Mouse (Mus musculus): ENCODE measurements at regions not wholly inside any gene's neighbourhood (a gene's known extent, or its start where the extent isn't known, plus 50 kb on each side); places are given as distances from the start of the nearest gene placed in this dataset. TPM values are rescaled to one million over a fixed set of nuclear protein-coding genes. Genes with fewer than 3 reads are reported as not detected.
A peak's percentile ranks its signal among the peaks of the same experiment; 100 is the strongest.

DNA sequence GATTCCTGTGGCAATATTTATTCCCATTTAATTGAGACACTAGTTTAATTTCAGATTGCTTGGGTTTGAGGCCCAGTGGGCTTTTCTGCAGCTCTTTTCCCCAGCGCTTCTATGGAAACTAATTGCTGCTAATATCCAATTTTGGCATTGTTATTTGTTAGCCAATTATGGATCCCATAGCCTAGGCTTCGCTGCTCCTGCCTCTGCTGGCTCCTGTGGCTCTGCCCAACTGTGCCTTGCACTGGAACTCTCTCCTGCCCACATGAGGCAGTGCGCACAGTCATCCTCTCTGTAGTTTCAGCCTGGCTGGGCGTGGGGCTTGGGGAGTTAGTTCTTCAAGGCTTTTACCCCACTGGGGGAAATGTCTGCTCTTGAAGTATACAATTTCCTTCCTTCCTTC, 491.8 kb downstream of the Prss52 start:
- H3K36me3 ChIP-seq (ENCODE audit: control insufficient read depth, insufficient read depth, low read length) = no peaks in the 10 kb centered on the region
- H3K9ac ChIP-seq (ENCODE audit: low read length) = no peak overlapping the region
- H3K9me3 ChIP-seq (ENCODE audit: control insufficient read depth, low read length) = no peaks in the 10 kb centered on the region
- no peak overlapping the region for H3K4me2 ChIP-seq (ENCODE audit: low read length)
- H3K27ac ChIP-seq (replicated peaks in 1 of 2; ENCODE audit: control insufficient read depth in 1 of 2, insufficient read depth in 1 of 2, low read depth in 2 of 2, low read length in 2 of 2) = no peak overlapping the region
- 84% methylated on average over 4 of the region's 4 CpGs for whole genome bisulfite sequencing
- 0 out of 4 replicates have a peak, but pooled peaks cover 0 to under 1% of the 10 kb centered on the region in 2 experiments for H3K4me1 ChIP-seq (ENCODE audit: control insufficient read depth in 2 of 2, insufficient read depth in 2 of 2, low read length in 2 of 2)
- peaks cover 40% of the 10 kb centered on the region for H3K27me3 ChIP-seq (ENCODE audit: control insufficient read depth, insufficient read depth, low read length)
- H3K4me3 ChIP-seq (ENCODE audit: control insufficient read depth in 1 of 2, insufficient read depth in 1 of 2, low read depth in 1 of 2, low read length in 2 of 2) = no peak overlapping the region
- ATAC-seq (ENCODE audit: insufficient number of reproducible peaks, insufficient read depth, low FRiP score, low read depth) = no peak

DNA sequence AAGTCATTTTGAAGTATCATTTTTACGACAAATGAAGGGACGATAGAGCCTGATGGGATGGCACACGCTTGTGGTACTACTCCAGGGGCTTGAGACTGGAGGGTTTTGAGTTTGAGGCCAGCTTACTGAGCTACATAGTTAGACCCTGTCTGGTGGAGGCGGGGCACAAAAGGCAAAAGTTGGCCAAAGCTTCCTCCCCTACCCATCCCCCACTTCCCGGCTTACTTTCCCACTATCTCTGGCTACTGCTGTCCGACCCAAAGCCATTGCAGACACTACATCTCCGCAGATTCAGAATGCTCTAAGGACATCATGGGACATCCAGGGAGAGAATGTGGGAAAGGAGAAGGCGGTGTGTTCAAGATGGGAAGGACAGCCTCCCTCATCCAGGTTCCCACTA, 493.1 kb downstream of the Prss52 start:
- Histone ChIP-seq H3K27me3 (ENCODE audit: control insufficient read depth, insufficient read depth, low read length) (peaks cover 26% of the 10 kb centered on the region), H3K4me1 (ENCODE audit: control insufficient read depth in 2 of 2, insufficient read depth in 2 of 2, low read length in 2 of 2) (no peaks in the 10 kb centered on the region), H3K4me2 (ENCODE audit: low read length) (no peak overlapping the region), H3K9ac (ENCODE audit: low read length) (no peak overlapping the region), H3K4me3 (ENCODE audit: control insufficient read depth in 1 of 2, insufficient read depth in 1 of 2, low read depth in 1 of 2, low read length in 2 of 2) (no peak overlapping the region), H3K36me3 (ENCODE audit: control insufficient read depth, insufficient read depth, low read length) (no peaks in the 10 kb centered on the region), H3K27ac (replicated peaks in 1 of 2; ENCODE audit: control insufficient read depth in 1 of 2, insufficient read depth in 1 of 2, low read depth in 2 of 2, low read length in 2 of 2) (no peak overlapping the region), H3K9me3 (ENCODE audit: control insufficient read depth, low read length) (no peaks in the 10 kb centered on the region)
- ATAC-seq (ENCODE audit: insufficient number of reproducible peaks, insufficient read depth, low FRiP score, low read depth) = no peak
- WGBS = 54% methylated on average over 8 of the region's 8 CpGs

MicroRNAs encoded in the stretch of these regions (microRNA counts, 519-probe panel; counts per million panel counts)
- microRNA mmu-miR-124 = 322 counts per million, percentile 70 among the panel's probes with 10 or more counts

Small RNAs in the stretch of these regions (microRNA-seq; reads per million reads assigned to microRNA genes)
- gene Mir124a-1 (not detected), gene Mir3078 (not detected)

All from heart, embryonic 14.5 days (tissue).